Mouse (Mus musculus) fat pad, adult 2 months (tissue): ENCODE data around the gene Olfr1150-ps1.

ENCODE experiments used
- DNase-seq: peaks from one replicate; pipeline ENCODE4 v3.0.0-alpha.2; 2011; ENCODE audit warnings: low read depth, low spot score; ENCODE audit errors: extremely low read depth

Gene Olfr1150-ps1

GRCm38 (mm10) chr2:87843693-87844092 is at the start of gene Olfr1150-ps1:
Olfr1150-ps1 (plus strand) TSS chr2:87843993.
- no peak for DNase-seq

- no peak for DNase-seq
Observed at GRCm38 (mm10) chr2:87800292-87800691, 43.5 kb upstream of the Olfr1150-ps1 start, which contains the start of gene Olfr1143. Olfr1143 (plus strand) TSS chr2:87800592.

GRCm38 (mm10) chr2:87809522-87809921 is 34.3 kb upstream of the Olfr1150-ps1 start, which contains the start of gene Olfr1145:
Olfr1145 (plus strand) TSS chr2:87809822.
- no peak for DNase-seq

DNA sequence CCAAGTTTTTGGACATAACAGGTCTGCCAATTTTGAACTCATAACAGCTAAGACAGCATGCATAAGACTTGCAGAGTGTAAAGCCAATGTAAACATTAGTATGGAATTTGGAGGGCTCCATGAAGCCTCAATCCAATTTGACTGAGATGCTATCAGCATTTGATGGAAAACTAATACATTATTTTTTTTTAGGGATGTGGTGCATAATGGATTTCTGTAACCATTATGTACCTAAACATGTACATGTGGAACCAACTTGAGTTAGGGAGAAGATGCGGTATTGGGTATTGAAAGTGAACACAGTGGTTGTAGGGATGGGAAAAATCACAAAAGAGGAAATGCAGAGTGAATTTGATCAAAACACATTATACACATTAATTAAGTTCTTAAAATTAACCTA is 13.6 kb upstream of the Olfr1150-ps1 start, which contains the start of gene Olfr1148:
Olfr1148 (plus strand) TSS at position 301 of the 400 bp plus-strand sequence.
- DNase-seq, result no peak

DNA sequence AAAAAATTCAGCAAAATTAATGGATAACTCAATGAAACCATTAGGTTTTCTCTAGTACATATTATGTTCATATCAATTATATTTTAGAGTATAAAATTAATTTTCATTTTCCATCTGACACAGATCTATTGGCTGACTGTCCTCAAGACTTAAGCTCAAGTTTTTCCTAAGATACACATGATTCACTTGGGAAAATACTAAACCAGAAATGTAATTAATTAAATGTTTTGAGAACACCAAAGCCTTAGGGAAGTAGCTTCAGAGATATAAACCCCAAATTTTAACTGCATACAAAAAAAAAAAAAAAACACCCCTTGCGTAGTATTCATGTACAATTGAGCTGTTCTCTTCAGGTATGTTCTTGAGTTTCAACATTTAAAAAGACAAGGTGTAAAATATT is 11.8 kb downstream of the Olfr1150-ps1 start, which contains the start of gene Olfr1151:
Olfr1151 (plus strand) TSS at position 301 of the 400 bp plus-strand sequence.
- DNase-seq, result no peak

GRCm38 (mm10) chr2:87866192-87866591 is 22.4 kb downstream of the Olfr1150-ps1 start, which contains the start of gene Olfr1152:
Olfr1152 (plus strand) TSS chr2:87866492.
- DNase-seq, result no peak

DNA sequence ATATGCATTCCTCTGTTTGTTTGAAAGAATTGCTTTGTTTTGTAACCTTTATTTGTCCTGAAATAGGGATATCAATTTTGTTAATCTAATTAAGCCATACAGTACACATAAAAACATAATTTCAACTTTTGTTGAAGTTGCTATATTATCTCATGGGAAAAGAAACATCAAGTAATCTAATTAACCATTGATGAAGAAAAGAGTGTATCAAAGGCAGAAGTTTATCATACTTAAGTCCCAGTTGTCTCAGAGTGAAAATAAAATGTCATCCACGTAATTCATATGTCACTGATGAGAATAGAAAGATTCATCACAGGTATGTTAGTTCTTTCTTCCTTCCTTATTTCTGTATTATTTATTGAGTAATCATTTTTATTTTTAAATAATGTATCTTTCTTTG is 50.9 kb downstream of the Olfr1150-ps1 start, which contains the start of gene Olfr1153:
Olfr1153 (plus strand) TSS at position 301 of the 400 bp plus-strand sequence.
- no peak for DNase-seq
